Mouse (Mus musculus): ENCODE measurements around the gene Olfr706. TPM values are rescaled to one million over a fixed set of nuclear protein-coding genes. Genes with fewer than 3 reads are reported as not detected.
"Not testable (repeated sequence)": the region's sequence is repeated elsewhere in the genome, so short reads cannot be mapped to it uniquely, and the experiment has no call there.

Gene Olfr706
- not detected in 2 replicates for polyA plus RNA-seq (2015; fragmentation: Nextera tagmentation; extraction: Ambion mirVana)

GRCm38 (mm10) chr7:106888062-106888461 lies at the start of gene Olfr706:
TSS of gene Olfr706 (minus strand) at chr7:106888162.
- DNase-seq (ENCODE audit: low spot score) = no peak

GRCm38 (mm10) chr7:106932119-106932518 lies 44.2 kb upstream of the Olfr706 start, which contains the start of gene Olfr709-ps1:
TSS of gene Olfr709-ps1 (minus strand) at chr7:106932219.
- no peak for DNase-seq (ENCODE audit: low spot score)

- not testable (repeated sequence) for DNase-seq (ENCODE audit: low spot score)
Observed at GRCm38 (mm10) chr7:106920961-106921360, 33.0 kb upstream of the Olfr706 start.

GRCm38 (mm10) chr7:106907676-106908075 lies 19.7 kb upstream of the Olfr706 start, which contains the start of gene Olfr1532-ps1:
TSS of gene Olfr1532-ps1 (plus strand) at chr7:106908001.
- no peak for DNase-seq (ENCODE audit: low spot score)

- DNase-seq (ENCODE audit: low spot score) = not testable (repeated sequence)
Observed at GRCm38 (mm10) chr7:106901141-106901540, 13.2 kb upstream of the Olfr706 start, which contains the start of gene Olfr707. TSS of gene Olfr707 (minus strand) at chr7:106901241.

GRCm38 (mm10) chr7:106876791-106877190 lies 11.2 kb downstream of the Olfr706 start, which contains the start of gene Olfr705:
TSS of gene Olfr705 (minus strand) at chr7:106876891.
- no peak for DNase-seq (ENCODE audit: low spot score)

GRCm38 (mm10) chr7:106862885-106863284 lies 25.1 kb downstream of the Olfr706 start, which contains the start of gene Olfr704:
TSS of gene Olfr704 (plus strand) at chr7:106863185.
- no peak for DNase-seq (ENCODE audit: low spot score)

GRCm38 (mm10) chr7:106843060-106843459 lies 44.9 kb downstream of the Olfr706 start, which contains the start of gene Olfr703:
TSS of gene Olfr703 (plus strand) at chr7:106843360.
- no peak for DNase-seq (ENCODE audit: low spot score)

GRCm38 (mm10) chr7:106833793-106834192 lies 54.2 kb downstream of the Olfr706 start, which contains the start of gene Olfr702:
TSS of gene Olfr702 (minus strand) at chr7:106833893.
- DNase-seq (ENCODE audit: low spot score) = no peak

Other genes starting within 250 kb of the Olfr706 start
- gene Olfr693, start 207.6 kb downstream of the Olfr706 start, polyA plus RNA-seq (2015; fragmentation: Nextera tagmentation; extraction: Ambion mirVana) = not detected in 2 replicates
- gene Olfr694, start 196.3 kb downstream of the Olfr706 start, polyA plus RNA-seq (2015; fragmentation: Nextera tagmentation; extraction: Ambion mirVana) = not detected in 2 replicates
- gene Olfr695, start 171.8 kb downstream of the Olfr706 start, polyA plus RNA-seq (2015; fragmentation: Nextera tagmentation; extraction: Ambion mirVana) = not detected in 2 replicates
- gene Olfr697, start 145.7 kb downstream of the Olfr706 start, polyA plus RNA-seq (2015; fragmentation: Nextera tagmentation; extraction: Ambion mirVana) = not detected in 2 replicates
- not detected in 2 replicates for gene Olfr698, start 132.8 kb downstream of the Olfr706 start, polyA plus RNA-seq (2015; fragmentation: Nextera tagmentation; extraction: Ambion mirVana)
- not detected in 2 replicates for gene Olfr699, start 95.0 kb downstream of the Olfr706 start, polyA plus RNA-seq (2015; fragmentation: Nextera tagmentation; extraction: Ambion mirVana)
- gene Olfr700, start 79.3 kb downstream of the Olfr706 start, polyA plus RNA-seq (2015; fragmentation: Nextera tagmentation; extraction: Ambion mirVana) = not detected in 2 replicates
- gene Olfr701, start 74.0 kb downstream of the Olfr706 start, polyA plus RNA-seq (2015; fragmentation: Nextera tagmentation; extraction: Ambion mirVana) = not detected in 2 replicates
- gene Olfr702, start 54.3 kb downstream of the Olfr706 start, polyA plus RNA-seq (2015; fragmentation: Nextera tagmentation; extraction: Ambion mirVana) = not detected in 2 replicates
- gene Olfr703, start 44.8 kb downstream of the Olfr706 start, polyA plus RNA-seq (2015; fragmentation: Nextera tagmentation; extraction: Ambion mirVana) = not detected in 2 replicates
- not detected in 2 replicates for gene Olfr704, start 25.0 kb downstream of the Olfr706 start, polyA plus RNA-seq (2015; fragmentation: Nextera tagmentation; extraction: Ambion mirVana)
- not detected in 2 replicates for gene Olfr705, start 11.3 kb downstream of the Olfr706 start, polyA plus RNA-seq (2015; fragmentation: Nextera tagmentation; extraction: Ambion mirVana)
- not detected in 2 replicates for gene Olfr707, start 13.1 kb upstream of the Olfr706 start, polyA plus RNA-seq (2015; fragmentation: Nextera tagmentation; extraction: Ambion mirVana)
- gene Olfr1532-ps1, start 19.8 kb upstream of the Olfr706 start, polyA plus RNA-seq (2015; fragmentation: Nextera tagmentation; extraction: Ambion mirVana) = not detected in 2 replicates
- gene Olfr709-ps1, start 44.1 kb upstream of the Olfr706 start, polyA plus RNA-seq (2015; fragmentation: Nextera tagmentation; extraction: Ambion mirVana) = not detected in 2 replicates
- not detected in 2 replicates for gene Olfr710, start 60.1 kb upstream of the Olfr706 start, polyA plus RNA-seq (2015; fragmentation: Nextera tagmentation; extraction: Ambion mirVana)
- not detected in 2 replicates for gene Olfr6, start 75.8 kb upstream of the Olfr706 start, polyA plus RNA-seq (2015; fragmentation: Nextera tagmentation; extraction: Ambion mirVana)
- not detected in 2 replicates for gene Olfr711, start 87.3 kb upstream of the Olfr706 start, polyA plus RNA-seq (2015; fragmentation: Nextera tagmentation; extraction: Ambion mirVana)
- gene Olfr2, start 117.9 kb upstream of the Olfr706 start, polyA plus RNA-seq (2015; fragmentation: Nextera tagmentation; extraction: Ambion mirVana) = not detected in 2 replicates
- 0.03 TPM in 1 of 2 replicates, not detected in the other for gene Olfr713, start 143.0 kb upstream of the Olfr706 start, polyA plus RNA-seq (2015; fragmentation: Nextera tagmentation; extraction: Ambion mirVana)
- gene Olfr714, start 182.8 kb upstream of the Olfr706 start, polyA plus RNA-seq (2015; fragmentation: Nextera tagmentation; extraction: Ambion mirVana) = not detected in 2 replicates
- not detected in 2 replicates for gene Olfr17, start 205.1 kb upstream of the Olfr706 start, polyA plus RNA-seq (2015; fragmentation: Nextera tagmentation; extraction: Ambion mirVana)
- not detected in 2 replicates for gene Olfr715b, start 222.2 kb upstream of the Olfr706 start, polyA plus RNA-seq (2015; fragmentation: Nextera tagmentation; extraction: Ambion mirVana)
- not detected in 2 replicates for gene Olfr715, start 242.9 kb upstream of the Olfr706 start, polyA plus RNA-seq (2015; fragmentation: Nextera tagmentation; extraction: Ambion mirVana)